Mouse (Mus musculus): Measurements from ENCODE around the gene Gm42906.

GRCm38 (mm10) chr5:151279531-151279930 is 148.4 kb downstream of the Gm42906 start:
- TF ChIP-seq CTCF (IDR thresholded peaks at IDR 0.05; ENCODE audit: low read depth) (no peak), EP300 (IDR thresholded peaks at IDR 0.05; ENCODE audit: low read depth) (no peak)
